Mouse (Mus musculus) embryonic facial prominence, embryonic 11.5 days (tissue): ENCODE data around the gene Them4. TPM values are rescaled to one million over a fixed set of nuclear protein-coding genes. Genes with fewer than 3 reads are reported as not detected.
"Not testable (repeated sequence)": the region's sequence is repeated elsewhere in the genome, so short reads cannot be mapped to it uniquely, and the experiment has no call there.

ENCODE experiments used
- ATAC-seq: fragments of 200-750 bp; cut with Nextera tagmentation; replicated peaks from 2 replicates; pipeline ENCODE4 v1.8.0; 2017; ENCODE audit warnings: low read depth; ENCODE audit not compliant: insufficient number of reproducible peaks, low FRiP score, low TSS enrichment
- DNase-seq: peaks from one replicate; pipeline ENCODE4 v3.0.0-alpha.2; 2015; ENCODE audit warnings: low spot score
- H3K27ac ChIP-seq: fragments of 300-500 bp; sonication (generic); replicated peaks from 2 replicates; pipeline ENCODE4 v1.5.1; 2014; ENCODE audit warnings: mild to moderate bottlenecking, low read depth, low read length, control low read depth
- H3K27me3 ChIP-seq: fragments of 300-500 bp; sonication (generic); 2 replicates; pipeline ENCODE4 v1.6.1; 2014; ENCODE audit warnings: mild to moderate bottlenecking, low read length, moderate library complexity, mixed read lengths; ENCODE audit not compliant: control insufficient read depth, insufficient read depth
- H3K36me3 ChIP-seq: fragments of 300-500 bp; sonication (generic); replicated peaks from 2 replicates; pipeline ENCODE4 v1.6.1; 2014; ENCODE audit warnings: low read depth, mild to moderate bottlenecking, low read length, moderate library complexity, mixed read lengths; ENCODE audit not compliant: control insufficient read depth, insufficient read depth
- H3K4me1 ChIP-seq: fragments of 300-500 bp; sonication (generic); 2 replicates; pipeline ENCODE4 v1.6.1; 2014; ENCODE audit warnings: low read length, mixed read lengths; ENCODE audit not compliant: control insufficient read depth, insufficient read depth
- H3K4me2 ChIP-seq: fragments of 300-500 bp; sonication (generic); 2 replicates; pipeline ENCODE4 v1.6.1; 2014; ENCODE audit warnings: low read depth, mild to moderate bottlenecking, control low read depth, low read length, moderate library complexity
- H3K4me3 ChIP-seq: fragments of 300-500 bp; sonication (generic); 2 replicates; pipeline ENCODE4 v1.5.1; 2014; ENCODE audit warnings: low read depth, low read length, control low read depth
- H3K9ac ChIP-seq: fragments of 300-500 bp; sonication (generic); replicated peaks from 2 replicates; pipeline ENCODE4 v1.6.1; 2014; ENCODE audit warnings: mild to moderate bottlenecking, control low read depth, low read length
- H3K9me3 ChIP-seq: fragments of 300-500 bp; sonication (generic); replicated peaks from 2 replicates; pipeline ENCODE4 v1.6.1; 2016; ENCODE audit warnings: mild to moderate bottlenecking, low read length, inconsistent platforms, mixed read lengths; ENCODE audit not compliant: control insufficient read depth
- WGBS: fragments of 180-500 bp; shearing (Covaris S2); extraction: QIAGEN DNeasy Blood & Tissue Kit; methylation state at CpG from one replicate; pipeline ENCODE4 v1.1.7; 2014; 5-methylcytosine and 5-hydroxymethylcytosine counted together
- polyA plus RNA-seq: library from polyadenylated mRNA; unstranded; fragments of >200 nt; fragmentation: Nextera tagmentation; extraction: Ambion mirVana; gene quantifications from 2 replicates; pipeline ENCODE4 v1.2.1, GENCODE M21; 2014

The Them4 gene
- 9.6 and 13.3 TPM in 2 replicates for polyA plus RNA-seq

DNA sequence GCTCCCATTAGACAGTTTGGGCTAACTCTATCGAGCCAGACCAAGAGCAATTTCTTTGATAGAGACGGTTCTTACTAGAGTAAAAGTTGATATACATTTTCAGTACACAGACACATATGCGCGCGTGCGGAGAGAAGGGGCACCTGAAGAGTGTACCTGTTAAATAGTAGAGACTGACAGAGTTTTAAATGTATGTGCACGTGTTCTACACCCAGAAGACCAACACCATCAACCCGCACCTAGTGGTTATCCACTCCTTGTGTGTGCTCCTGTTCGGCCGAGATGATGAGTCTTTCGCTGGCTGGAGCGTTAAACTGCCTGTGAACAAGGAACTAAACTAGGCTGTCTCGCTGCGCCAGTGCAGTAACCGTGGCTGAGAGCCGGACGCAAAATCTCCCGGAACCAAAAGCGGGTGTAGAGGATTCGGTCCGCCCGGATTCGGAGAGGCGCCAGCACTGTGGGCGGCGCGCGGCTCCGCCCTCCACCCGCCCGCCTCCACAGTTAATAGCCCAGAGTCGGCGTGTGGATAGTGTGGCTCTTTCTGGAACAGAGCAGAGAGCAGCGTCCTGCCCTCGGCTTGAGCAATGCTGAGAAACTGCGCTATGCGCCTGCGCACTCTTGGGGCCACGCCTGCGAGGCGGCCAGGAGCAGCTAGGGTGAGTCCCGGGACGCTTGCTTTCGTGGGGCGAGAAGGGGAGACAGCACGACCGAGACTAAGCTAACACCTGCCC, at the start of gene Them4:
Them4 (plus strand) TSS at position 457 of the 731 bp plus-strand sequence.
- no peaks in the 10 kb centered on the region for H3K36me3 ChIP-seq
- peak within 1 kb of the TSS; percentile 67 for H3K9ac ChIP-seq
- H3K4me2 ChIP-seq = peak within 1 kb of the TSS; percentile 67
- 0 out of 2 replicates have a peak within 1 kb of the TSS, but pooled peaks have one; percentile 48 for H3K27ac ChIP-seq
- H3K27me3 ChIP-seq = no peaks in the 10 kb centered on the region
- peak; percentile 96 for DNase-seq
- H3K4me3 ChIP-seq = peak within 1 kb of the TSS; percentile 43
- 3% methylated on average over 47 of the region's 47 CpGs for WGBS
- no peaks in the 10 kb centered on the region for H3K4me1 ChIP-seq
- no peaks in the 10 kb centered on the region for H3K9me3 ChIP-seq
- peak; percentile 99 for ATAC-seq

- Histone ChIP-seq H3K4me1 (no peaks in the 10 kb centered on the region), H3K27me3 (no peaks in the 10 kb centered on the region), H3K9me3 (no peaks in the 10 kb centered on the region), H3K4me3 (no peak overlapping the region), H3K4me2 (no peak overlapping the region), H3K27ac (no peak overlapping the region), H3K9ac (no peak overlapping the region), H3K36me3 (no peaks in the 10 kb centered on the region)
- ATAC-seq = 0 out of 2 replicates have a peak, but pooled peaks have one; percentile 34
- WGBS = 50% methylated on average over 6 of the region's 6 CpGs
- peak; percentile 53 for DNase-seq
Measured at GRCm38 (mm10) chr3:94260598-94260997, 49.3 kb upstream of the Them4 start.

GRCm38 (mm10) chr3:94263736-94264135, 46.2 kb upstream of the Them4 start, which contains the start of gene Gm4778:
TSS of gene Gm4778 (plus strand) at chr3:94264036.
- not testable (repeated sequence) for ATAC-seq, DNase-seq, H3K9me3 ChIP-seq, H3K36me3 ChIP-seq, H3K4me2 ChIP-seq, H3K27me3 ChIP-seq, H3K27ac ChIP-seq, H3K9ac ChIP-seq, H3K4me1 ChIP-seq, H3K4me3 ChIP-seq
- 83% methylated on average over 1 of the region's 1 CpGs for WGBS

GRCm38 (mm10) chr3:94275991-94276390, 33.9 kb upstream of the Them4 start:
- Histone ChIP-seq H3K4me1 (no peaks in the 10 kb centered on the region), H3K27ac (no peak overlapping the region), H3K36me3 (no peaks in the 10 kb centered on the region), H3K9me3 (no peaks in the 10 kb centered on the region), H3K4me2 (no peak overlapping the region), H3K27me3 (no peaks in the 10 kb centered on the region), H3K4me3 (no peak overlapping the region), H3K9ac (no peak overlapping the region)
- no peak for ATAC-seq
- no peak for DNase-seq
- 89% methylated on average over 11 of the region's 11 CpGs for WGBS

DNA sequence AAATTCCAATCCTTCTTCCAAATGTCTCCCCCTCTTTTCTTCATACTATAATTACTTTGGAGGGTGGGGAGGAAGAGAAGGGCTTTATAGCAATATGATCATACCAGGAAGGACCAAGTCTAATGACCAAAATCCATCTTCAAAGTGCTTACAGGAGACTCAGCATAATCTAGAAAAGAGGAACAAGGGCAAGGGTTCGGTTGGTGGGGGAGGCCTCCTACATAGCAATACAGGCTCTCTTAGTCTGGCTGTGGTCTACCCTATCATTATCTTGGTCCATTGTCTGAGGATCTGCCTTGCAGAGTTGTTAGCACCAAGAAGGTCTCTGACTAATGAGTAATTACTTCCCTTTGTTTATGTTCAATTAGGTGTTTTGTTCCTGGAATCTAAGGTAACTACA, 4.4 kb upstream of the Them4 start:
- Histone ChIP-seq H3K4me3 (no peak overlapping the region), H3K27ac (no peak overlapping the region), H3K9me3 (no peaks in the 10 kb centered on the region), H3K27me3 (no peaks in the 10 kb centered on the region), H3K4me2 (no peak overlapping the region), H3K4me1 (no peaks in the 10 kb centered on the region), H3K36me3 (no peaks in the 10 kb centered on the region), H3K9ac (no peak overlapping the region)
- no peak for DNase-seq
- ATAC-seq = no peak
- 67% methylated on average over 1 of the region's 1 CpGs for WGBS

DNA sequence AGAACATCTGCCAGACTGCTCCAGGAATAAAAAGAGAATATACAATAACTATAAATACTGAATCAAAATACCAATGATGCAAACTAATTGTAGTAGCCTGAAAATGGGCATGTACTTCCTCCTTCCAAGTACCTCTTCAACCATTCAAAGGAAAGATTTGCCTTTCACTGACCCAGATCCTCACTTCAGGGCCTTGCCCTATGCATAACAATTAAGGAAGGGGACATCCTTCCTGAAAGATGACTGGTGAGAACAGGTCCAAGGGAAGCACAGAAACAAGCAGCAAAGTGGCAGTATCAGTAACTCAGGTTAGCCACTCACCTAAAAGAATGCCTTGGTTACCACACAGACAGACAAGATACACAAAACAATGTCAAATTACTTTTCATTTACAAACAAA, 2.9 kb upstream of the Them4 start:
- H3K4me2 ChIP-seq = no peak overlapping the region
- H3K27me3 ChIP-seq = no peaks in the 10 kb centered on the region
- ATAC-seq (no peak), DNase-seq (no peak)
- H3K27ac ChIP-seq = no peak overlapping the region
- no peak overlapping the region for H3K4me3 ChIP-seq
- no peaks in the 10 kb centered on the region for H3K36me3 ChIP-seq
- no peak overlapping the region for H3K9ac ChIP-seq
- H3K9me3 ChIP-seq = no peaks in the 10 kb centered on the region
- no peaks in the 10 kb centered on the region for H3K4me1 ChIP-seq

- Histone ChIP-seq H3K9ac (peak overlapping the region; percentile 67), H3K36me3 (no peaks in the 10 kb centered on the region), H3K27me3 (no peaks in the 10 kb centered on the region), H3K9me3 (no peaks in the 10 kb centered on the region), H3K4me1 (no peaks in the 10 kb centered on the region), H3K27ac (0 out of 2 replicates have a peak overlapping the region, but pooled peaks have one; percentile 48), H3K4me2 (peak overlapping the region; percentile 67), H3K4me3 (peak overlapping the region; percentile 43)
- WGBS = 43% methylated on average over 7 of the region's 7 CpGs
- no peak for DNase-seq
- no peak for ATAC-seq
Measured at GRCm38 (mm10) chr3:94310491-94310890, 602 bp downstream of the Them4 start.

- H3K27ac ChIP-seq = no peak overlapping the region
- H3K9me3 ChIP-seq = no peaks in the 10 kb centered on the region
- H3K4me3 ChIP-seq = peak overlapping the region; percentile 43; the same call in 1 of the 2 replicates
- no peaks in the 10 kb centered on the region for H3K27me3 ChIP-seq
- H3K36me3 ChIP-seq = no peaks in the 10 kb centered on the region
- ATAC-seq (no peak), DNase-seq (no peak)
- 79% methylated on average over 6 of the region's 6 CpGs for WGBS
- peak overlapping the region; percentile 67; the same call in 1 of the 2 replicates for H3K4me2 ChIP-seq
- no peaks in the 10 kb centered on the region for H3K4me1 ChIP-seq
- no peak overlapping the region for H3K9ac ChIP-seq
Measured at GRCm38 (mm10) chr3:94310911-94311310, 1.0 kb downstream of the Them4 start.
